Comparison of ENCODE assay signal across 8 mouse cellular contexts in the genomic region with DNA sequence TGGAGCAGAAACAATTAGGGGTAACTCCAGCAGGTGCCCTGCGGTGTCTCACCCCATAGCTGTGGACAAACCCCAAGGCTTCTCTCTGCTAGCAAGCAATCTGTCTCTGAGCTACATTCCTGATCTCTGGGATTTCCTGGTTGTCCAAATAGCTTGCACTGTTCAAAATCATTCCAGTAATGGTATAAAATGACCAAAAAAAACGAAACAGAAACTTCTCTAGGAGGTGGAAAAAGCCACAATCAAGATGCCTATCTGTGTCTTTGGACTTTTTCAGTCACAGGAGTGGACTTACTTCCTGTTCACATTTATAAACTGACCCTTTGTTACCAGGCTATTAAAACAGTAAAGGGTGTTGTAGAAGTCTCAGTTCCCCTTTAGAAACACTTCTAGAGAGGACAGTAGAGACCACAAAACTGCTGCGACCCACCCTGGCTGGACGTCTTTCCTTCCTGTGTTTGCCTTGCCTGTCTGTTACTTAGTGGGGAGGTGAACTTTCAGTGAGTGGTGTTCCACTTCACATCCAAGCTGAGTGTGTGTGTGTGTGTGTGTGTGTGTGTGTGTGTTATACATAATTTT. TPM values are rescaled to one million over a fixed set of nuclear protein-coding genes. Genes with fewer than 3 reads are reported as not detected.
DNase-seq lines count a peak whose midpoint lies in the region; ATAC-seq lines count a peak whose summit lies in the region.

No protein-coding gene starts in this region.

- no peaks in the 10 kb centered on the region for H3K27me3 ChIP-seq in kidney, embryonic 16.5 days (ENCODE audit: insufficient read depth, low read length)
- H3K27me3 ChIP-seq in embryonic facial prominence, embryonic 14.5 days (replicated peaks; ENCODE audit: control insufficient read depth, insufficient read depth, low read length) = no peaks in the 10 kb centered on the region
- H3K27me3 ChIP-seq in limb, embryonic 11.5 days (ENCODE audit: control insufficient read depth, insufficient read depth, low read length) = no peaks in the 10 kb centered on the region
- H3K27me3 ChIP-seq in neural tube, embryonic 12.5 days (replicated peaks) = no peaks in the 10 kb centered on the region

- no peak for ATAC-seq in kidney, embryonic 16.5 days (ENCODE audit: low FRiP score, low TSS enrichment)
- ATAC-seq in embryonic facial prominence, embryonic 14.5 days (ENCODE audit: low read depth) = no peak
- no peak for ATAC-seq in limb, embryonic 11.5 days (ENCODE audit: insufficient number of reproducible peaks, low FRiP score, low TSS enrichment, low read depth)
- ATAC-seq in neural tube, embryonic 12.5 days (ENCODE audit: low FRiP score, low read depth) = no peak

- no peak overlapping the region for H3K9ac ChIP-seq in kidney, embryonic 16.5 days (replicated peaks; ENCODE audit: low read length)
- H3K9ac ChIP-seq in embryonic facial prominence, embryonic 14.5 days (ENCODE audit: low read depth, low read length) = peak overlapping the region; percentile 34; the same call in 1 of the 2 replicates
- no peak overlapping the region for H3K9ac ChIP-seq in limb, embryonic 11.5 days (ENCODE audit: low read length)
- no peak overlapping the region for H3K9ac ChIP-seq in neural tube, embryonic 12.5 days

- WGBS in kidney, embryonic 16.5 days = 61% methylated on average over 4 of the region's 4 CpGs
- 64% methylated on average over 4 of the region's 4 CpGs for WGBS in embryonic facial prominence, embryonic 14.5 days
- 73% methylated on average over 4 of the region's 4 CpGs for WGBS in limb, embryonic 11.5 days
- WGBS in neural tube, embryonic 12.5 days = 70% methylated on average over 4 of the region's 4 CpGs

- no peak overlapping the region; the same call in 1 of the 2 replicates for H3K4me3 ChIP-seq in kidney, embryonic 16.5 days (ENCODE audit: low read length)
- peak overlapping the region; percentile 28; the same call in 1 of the 2 replicates for H3K4me3 ChIP-seq in embryonic facial prominence, embryonic 14.5 days (ENCODE audit: low read depth, low read length)
- H3K4me3 ChIP-seq in limb, embryonic 11.5 days (ENCODE audit: low read depth, low read length) = no peak overlapping the region; the same call in 1 of the 2 replicates
- no peak overlapping the region for H3K4me3 ChIP-seq in neural tube, embryonic 12.5 days

- no peaks in the 10 kb centered on the region for H3K4me1 ChIP-seq in kidney, embryonic 16.5 days (ENCODE audit: insufficient read depth, low read length)
- H3K4me1 ChIP-seq in embryonic facial prominence, embryonic 14.5 days (ENCODE audit: control insufficient read depth, insufficient read depth, low read length) = no peaks in the 10 kb centered on the region
- H3K4me1 ChIP-seq in limb, embryonic 11.5 days (ENCODE audit: control insufficient read depth, insufficient read depth, low read length) = no peaks in the 10 kb centered on the region
- peaks cover 12% of the 10 kb centered on the region; the same call in 1 of the 2 replicates for H3K4me1 ChIP-seq in neural tube, embryonic 12.5 days

- no peaks in the 10 kb centered on the region for H3K9me3 ChIP-seq in kidney, embryonic 16.5 days (ENCODE audit: low read length)
- no peaks in the 10 kb centered on the region for H3K9me3 ChIP-seq in embryonic facial prominence, embryonic 14.5 days (ENCODE audit: control insufficient read depth, low read length)
- no peaks in the 10 kb centered on the region for H3K9me3 ChIP-seq in limb, embryonic 11.5 days (ENCODE audit: control insufficient read depth, low read length)
- no peaks in the 10 kb centered on the region for H3K9me3 ChIP-seq in neural tube, embryonic 12.5 days

- peak overlapping the region; percentile 60 for H3K4me2 ChIP-seq in kidney, embryonic 16.5 days (replicated peaks; ENCODE audit: low read depth, low read length)
- H3K4me2 ChIP-seq in embryonic facial prominence, embryonic 14.5 days (ENCODE audit: low read depth, low read length) = peak overlapping the region; percentile 60; the same call in 1 of the 2 replicates
- H3K4me2 ChIP-seq in limb, embryonic 11.5 days (ENCODE audit: low read depth, severe bottlenecking) = peak overlapping the region; percentile 57; the same call in 1 of the 2 replicates
- peak overlapping the region; percentile 57 for H3K4me2 ChIP-seq in neural tube, embryonic 12.5 days (replicated peaks)

- H3K27ac ChIP-seq in kidney, embryonic 16.5 days (ENCODE audit: low read length) = no peak overlapping the region
- H3K27ac ChIP-seq in embryonic facial prominence, embryonic 14.5 days (replicated peaks; ENCODE audit: low read depth, low read length) = no peak overlapping the region
- H3K27ac ChIP-seq in limb, embryonic 11.5 days (replicated peaks; ENCODE audit: low read depth, low read length) = no peak overlapping the region
- H3K27ac ChIP-seq in neural tube, embryonic 12.5 days = no peak overlapping the region

- DNase-seq in kidney, adult 8-10 months = no peak
- no peak for DNase-seq in embryonic facial prominence, embryonic 14.5 days (ENCODE audit: low spot score)
- DNase-seq in limb, embryonic 11.5 days (ENCODE audit: low spot score) = no peak
- no peak for DNase-seq in gastrocnemius, adult 18-20 months (ENCODE audit: low spot score)
- no peak for DNase-seq in urinary bladder, postnatal 25 days (ENCODE audit: low spot score)
- DNase-seq in adrenal gland, postnatal 4 days (ENCODE audit: low spot score in 2 of 2) = no peak

- H3K36me3 ChIP-seq in kidney, embryonic 16.5 days (ENCODE audit: insufficient read depth, low read length) = no peaks in the 10 kb centered on the region
- H3K36me3 ChIP-seq in embryonic facial prominence, embryonic 14.5 days (ENCODE audit: control insufficient read depth, insufficient read depth, low read length) = no peaks in the 10 kb centered on the region
- no peaks in the 10 kb centered on the region for H3K36me3 ChIP-seq in limb, embryonic 11.5 days (ENCODE audit: control insufficient read depth, insufficient read depth, low read length)
- no peaks in the 10 kb centered on the region for H3K36me3 ChIP-seq in neural tube, embryonic 12.5 days

RNA-seq across cellular contexts. Expression of a gene that starts 0.7 kb away (rescaled TPM):
- 0.33 and 0.84 TPM in 2 replicates for polyA plus RNA-seq in kidney, embryonic 16.5 days (2015; fragmentation: Nextera tagmentation; extraction: Ambion mirVana)
- 0.63 and 1.4 TPM in 2 replicates for polyA plus RNA-seq in embryonic facial prominence, embryonic 14.5 days (2014; fragmentation: Nextera tagmentation; extraction: Ambion mirVana)
- 0.72 and 1.3 TPM in 2 replicates for polyA plus RNA-seq in limb, embryonic 11.5 days (2014; fragmentation: Nextera tagmentation; extraction: Ambion mirVana)
- polyA plus RNA-seq in neural tube, embryonic 12.5 days (2016; fragmentation: Nextera tagmentation; extraction: Ambion mirVana) = 6.1 and 7.9 TPM in 2 replicates
- total RNA-seq in gastrocnemius, adult 18-20 months (2021) = under 1 TPM in 1 of 2 experiments, not detected in 1; 0.17 TPM
- 1 to 10 TPM; 1.3 TPM for total RNA-seq in adrenal gland, postnatal 4 days (2021)

RNA-seq across cellular contexts. Expression of a gene that starts 18.8 kb away (rescaled TPM):
- polyA plus RNA-seq in kidney, embryonic 16.5 days (2015; fragmentation: Nextera tagmentation; extraction: Ambion mirVana) = 70.2 and 70.3 TPM in 2 replicates
- 57.6 and 65.0 TPM in 2 replicates for polyA plus RNA-seq in embryonic facial prominence, embryonic 14.5 days (2014; fragmentation: Nextera tagmentation; extraction: Ambion mirVana)
- polyA plus RNA-seq in limb, embryonic 11.5 days (2014; fragmentation: Nextera tagmentation; extraction: Ambion mirVana) = 86.7 and 92.9 TPM in 2 replicates
- 124 and 130 TPM in 2 replicates for polyA plus RNA-seq in neural tube, embryonic 12.5 days (2016; fragmentation: Nextera tagmentation; extraction: Ambion mirVana)
- total RNA-seq in gastrocnemius, adult 18-20 months (2021) = 10 to 100 TPM; 31.2 to 34.2 TPM
- total RNA-seq in adrenal gland, postnatal 4 days (2021) = 10 to 100 TPM; 49.8 to 53.7 TPM

RNA-seq across cellular contexts. Expression of a gene that starts 43.5 kb away (rescaled TPM):
- 1.5 and 1.6 TPM in 2 replicates for polyA plus RNA-seq in kidney, embryonic 16.5 days (2015; fragmentation: Nextera tagmentation; extraction: Ambion mirVana)
- polyA plus RNA-seq in embryonic facial prominence, embryonic 14.5 days (2014; fragmentation: Nextera tagmentation; extraction: Ambion mirVana) = 90.3 and 111 TPM in 2 replicates
- 5.7 and 6.2 TPM in 2 replicates for polyA plus RNA-seq in limb, embryonic 11.5 days (2014; fragmentation: Nextera tagmentation; extraction: Ambion mirVana)
- 6.4 and 7.0 TPM in 2 replicates for polyA plus RNA-seq in neural tube, embryonic 12.5 days (2016; fragmentation: Nextera tagmentation; extraction: Ambion mirVana)
- under 1 TPM; 0.18 to 0.21 TPM for total RNA-seq in gastrocnemius, adult 18-20 months (2021)
- total RNA-seq in adrenal gland, postnatal 4 days (2021) = 1 to 10 TPM in 1 of 2 experiments, under 1 TPM in 1; 0.59 to 1.8 TPM

RNA-seq across cellular contexts. Expression of a gene that starts 50.7 kb away (rescaled TPM):
- 1.6 and 2.0 TPM in 2 replicates for polyA plus RNA-seq in kidney, embryonic 16.5 days (2015; fragmentation: Nextera tagmentation; extraction: Ambion mirVana)
- 4.6 and 8.0 TPM in 2 replicates for polyA plus RNA-seq in embryonic facial prominence, embryonic 14.5 days (2014; fragmentation: Nextera tagmentation; extraction: Ambion mirVana)
- polyA plus RNA-seq in limb, embryonic 11.5 days (2014; fragmentation: Nextera tagmentation; extraction: Ambion mirVana) = 9.4 and 10.2 TPM in 2 replicates
- 6.4 and 9.3 TPM in 2 replicates for polyA plus RNA-seq in neural tube, embryonic 12.5 days (2016; fragmentation: Nextera tagmentation; extraction: Ambion mirVana)
- total RNA-seq in gastrocnemius, adult 18-20 months (2021) = 1 to 10 TPM; 2.7 to 6.9 TPM
- total RNA-seq in adrenal gland, postnatal 4 days (2021) = 10 to 100 TPM in 1 of 2 experiments, 1 to 10 TPM in 1; 9.6 to 13.5 TPM

RNA-seq across cellular contexts. Expression of a gene that starts 55.3 kb away (rescaled TPM):
- polyA plus RNA-seq in kidney, embryonic 16.5 days (2015; fragmentation: Nextera tagmentation; extraction: Ambion mirVana) = not detected in 2 replicates
- polyA plus RNA-seq in embryonic facial prominence, embryonic 14.5 days (2014; fragmentation: Nextera tagmentation; extraction: Ambion mirVana) = not detected in 2 replicates
- 0.05 and 0.06 TPM in 2 replicates for polyA plus RNA-seq in limb, embryonic 11.5 days (2014; fragmentation: Nextera tagmentation; extraction: Ambion mirVana)
- polyA plus RNA-seq in neural tube, embryonic 12.5 days (2016; fragmentation: Nextera tagmentation; extraction: Ambion mirVana) = not detected in 2 replicates
- not detected for total RNA-seq in gastrocnemius, adult 18-20 months (2021)
- total RNA-seq in adrenal gland, postnatal 4 days (2021) = under 1 TPM; 0.08 to 0.85 TPM

Comparison
In these comparisons a context has a peak if more than half of its experiments do, and no peak if none do; other contexts are left out.
1. RNA of a gene that starts 43.5 kb away (polyA plus RNA-seq): 90.3 to 111 TPM in embryonic facial prominence, embryonic 14.5 days; 6.4 to 7.0 TPM in neural tube, embryonic 12.5 days, 5.7 to 6.2 TPM in limb, embryonic 11.5 days and 1.5 to 1.6 TPM in kidney, embryonic 16.5 days; every median in the first group is over 10 times any median in the second.
2. Peak in every context shown above with its lines, with median percentiles within 50 percentile points of each other: H3K4me2 ChIP-seq.